Comparison of ENCODE assay signal across 16 mouse cellular contexts in the genomic region with DNA sequence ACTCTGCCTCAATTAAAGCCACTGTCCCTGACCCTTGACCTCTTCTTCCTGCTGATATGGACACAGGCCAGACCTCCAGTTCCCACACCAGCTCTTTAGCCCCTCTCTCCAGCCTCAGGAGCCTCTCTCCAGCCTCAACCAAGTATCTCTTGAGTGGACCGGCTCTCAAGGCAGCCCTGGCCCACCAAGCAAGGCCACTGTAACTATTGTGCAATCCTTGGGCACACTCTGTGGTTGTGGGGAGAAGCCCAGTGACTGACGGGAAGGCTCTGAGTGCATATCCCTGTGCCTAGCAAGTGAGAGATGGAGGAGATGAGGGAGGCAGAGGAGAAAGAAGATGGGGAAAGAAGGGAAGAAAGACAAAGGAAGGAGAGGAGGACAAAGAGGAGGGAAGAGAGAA. TPM values are rescaled to one million over a fixed set of nuclear protein-coding genes. Genes with fewer than 3 reads are reported as not detected.
DNase-seq lines count a peak whose midpoint lies in the region; ATAC-seq and TF ChIP-seq lines count a peak whose summit lies in the region.
"Had no signal": no experiment of that assay in that cellular context is flagged by ENCODE, and none has a peak within 500 bp of the region (broad histone marks: within the 10 kb centered on the region; RNA-seq: fewer than 3 reads in every experiment).

No protein-coding gene starts in this region.

- TF ChIP-seq CTCF in thymus, adult 2 months (IDR thresholded peaks at IDR 0.05; ENCODE audit: borderline replicate concordance, control insufficient read depth, extremely low read depth, insufficient read depth, low read length, poor library complexity): no peak
- TF ChIP-seq CTCF in lung, postnatal 0 days (IDR thresholded peaks at IDR 0.05): no peak

- no peaks in the 10 kb centered on the region for H3K36me3 ChIP-seq in thymus, adult 2 months (ENCODE audit: control insufficient read depth, insufficient read depth, low read length)
- H3K36me3 ChIP-seq in lung, postnatal 0 days (ENCODE audit: insufficient read depth, low read length): no peaks in the 10 kb centered on the region
- no peaks in the 10 kb centered on the region for H3K36me3 ChIP-seq in kidney, embryonic 14.5 days (ENCODE audit: control insufficient read depth, insufficient read depth, low read length)
- H3K36me3 ChIP-seq: lung, embryonic 15.5 days had no signal

- DNase-seq in adrenal gland, postnatal 14 days: peak; percentile 65
- no peak for DNase-seq in adrenal gland, adult 8-10 months
- no peak for DNase-seq in thymus, adult 2 months
- no peak for DNase-seq in thymus, postnatal 10 days (ENCODE audit: low spot score in 2 of 2)
- DNase-seq in lung, postnatal 0 days (ENCODE audit: low spot score): peak; percentile 42
- DNase-seq in right cerebral cortex, postnatal 36 days (ENCODE audit: low spot score in 2 of 2): no peak
- DNase-seq: B cell, adult 2 months; cerebellum, adult 9-11 months; heart, postnatal 4 days; thymus, postnatal 14 days had no signal

- WGBS in thymus, adult 2 months: 59% methylated on average over 2 of the region's 2 CpGs
- 52% methylated on average over 2 of the region's 2 CpGs for WGBS in lung, postnatal 0 days
- WGBS in kidney, embryonic 14.5 days: 90% methylated on average over 2 of the region's 2 CpGs

- no peak overlapping the region for H3K4me2 ChIP-seq in lung, postnatal 0 days (replicated peaks; ENCODE audit: low read depth, low read length)
- H3K4me2 ChIP-seq in kidney, embryonic 14.5 days (replicated peaks; ENCODE audit: low read depth, low read length): no peak overlapping the region
- H3K4me2 ChIP-seq: lung, embryonic 15.5 days had no signal

- H3K9me3 ChIP-seq in lung, postnatal 0 days (ENCODE audit: low read length): no peaks in the 10 kb centered on the region
- H3K9me3 ChIP-seq in kidney, embryonic 14.5 days (ENCODE audit: control insufficient read depth, low read length): no peaks in the 10 kb centered on the region
- H3K9me3 ChIP-seq: lung, embryonic 15.5 days had no signal

- TF ChIP-seq EP300 in lung, postnatal 0 days (IDR thresholded peaks at IDR 0.05): no peak

- H3K4me1 ChIP-seq in thymus, adult 2 months (replicated peaks; ENCODE audit: control insufficient read depth, insufficient read depth, low read length): peaks cover 4% of the 10 kb centered on the region; the same call in 1 of the 2 replicates
- H3K4me1 ChIP-seq in lung, postnatal 0 days (ENCODE audit: insufficient read depth, low read depth, low read length): no peaks in the 10 kb centered on the region
- H3K4me1 ChIP-seq in kidney, embryonic 14.5 days (ENCODE audit: control insufficient read depth, insufficient read depth, low read length): no peaks in the 10 kb centered on the region
- H3K4me1 ChIP-seq: lung, embryonic 15.5 days had no signal

- H3K27me3 ChIP-seq in thymus, adult 2 months (ENCODE audit: control insufficient read depth, insufficient read depth, low read length): no peaks in the 10 kb centered on the region
- H3K27me3 ChIP-seq in lung, postnatal 0 days (replicated peaks; ENCODE audit: insufficient read depth, low read length): no peaks in the 10 kb centered on the region
- H3K27me3 ChIP-seq in kidney, embryonic 14.5 days (ENCODE audit: control insufficient read depth, insufficient read depth, low read length): no peaks in the 10 kb centered on the region
- H3K27me3 ChIP-seq: lung, embryonic 15.5 days had no signal

- peak overlapping the region; percentile 5; the same call in 1 of the 2 replicates for H3K4me3 ChIP-seq in thymus, adult 2 months (ENCODE audit: control insufficient read depth, insufficient read depth, low read length)
- H3K4me3 ChIP-seq in lung, postnatal 0 days (ENCODE audit: low read depth, low read length): no peak overlapping the region
- H3K4me3 ChIP-seq in kidney, embryonic 14.5 days (ENCODE audit: low read length): no peak overlapping the region
- H3K4me3 ChIP-seq: heart, adult 2 months; lung, embryonic 15.5 days had no signal

- TF ChIP-seq POLR2A in thymus, adult 2 months (IDR thresholded peaks at IDR 0.05; ENCODE audit: control insufficient read depth, extremely low read depth, insufficient read depth, low read length, poor library complexity): no peak

- H3K27ac ChIP-seq in thymus, adult 2 months (ENCODE audit: control insufficient read depth, insufficient read depth, low read length): no peak overlapping the region
- no peak overlapping the region for H3K27ac ChIP-seq in lung, postnatal 0 days (ENCODE audit: low read length)
- H3K27ac ChIP-seq in kidney, embryonic 14.5 days (ENCODE audit: low read depth, low read length): no peak overlapping the region
- H3K27ac ChIP-seq: heart, adult 2 months; lung, embryonic 15.5 days had no signal

- ATAC-seq in lung, postnatal 0 days: peak; percentile 48; the same call in 1 of the 2 replicates
- no peak for ATAC-seq in kidney, embryonic 14.5 days (ENCODE audit: low FRiP score, low TSS enrichment)
- no peak for ATAC-seq in cerebellum, adult (ENCODE audit: insufficient number of reproducible peaks, low FRiP score, low TSS enrichment)
- ATAC-seq: forebrain, embryonic 16.5 days; intestine, postnatal 0 days had no signal

- H3K9ac ChIP-seq in lung, postnatal 0 days (replicated peaks; ENCODE audit: low read depth): no peak overlapping the region
- no peak overlapping the region for H3K9ac ChIP-seq in kidney, embryonic 14.5 days (ENCODE audit: low read depth, low read length)
- H3K9ac ChIP-seq: lung, embryonic 15.5 days had no signal

RNA-seq across cellular contexts. Expression of gene Spi1, which starts 16.0 kb away (rescaled TPM):
- total RNA-seq in adrenal gland, postnatal 14 days (2021): 2.9 and 5.4 TPM in 2 replicates
- total RNA-seq in adrenal gland, adult 8-10 months (2022): 1 to 10 TPM; 6.3 to 9.6 (median 7.9) TPM
- polyA plus RNA-seq in thymus, adult 2 months (2012; rRNA removed): 53.6 and 55.7 TPM in 2 replicates
- polyA plus RNA-seq in lung, postnatal 0 days (2015; fragmentation: Nextera tagmentation; extraction: Ambion mirVana): 23.9 and 24.2 TPM in 2 replicates
- 2.2 and 3.7 TPM in 2 replicates for polyA plus RNA-seq in kidney, embryonic 14.5 days (2014; fragmentation: Nextera tagmentation; extraction: Ambion mirVana)

RNA-seq across cellular contexts. Expression of gene Mybpc3, which starts 19.8 kb away (rescaled TPM):
- 0.15 TPM in 1 of 2 replicates, not detected in the other for total RNA-seq in adrenal gland, postnatal 14 days (2021)
- total RNA-seq in adrenal gland, adult 8-10 months (2022): under 1 TPM; 0.09 to 0.62 (median 0.26) TPM
- polyA plus RNA-seq in thymus, adult 2 months (2012; rRNA removed): 2.4 and 57.9 TPM in 2 replicates
- polyA plus RNA-seq in lung, postnatal 0 days (2015; fragmentation: Nextera tagmentation; extraction: Ambion mirVana): 4.7 and 6.5 TPM in 2 replicates
- not detected in 2 replicates for polyA plus RNA-seq in kidney, embryonic 14.5 days (2014; fragmentation: Nextera tagmentation; extraction: Ambion mirVana)
- polyA plus RNA-seq: forebrain, embryonic 16.5 days; intestine, postnatal 0 days had no signal

RNA-seq across cellular contexts. Expression of gene Slc39a13, which starts 27.9 kb away (rescaled TPM):
- 24.1 and 27.3 TPM in 2 replicates for total RNA-seq in adrenal gland, postnatal 14 days (2021)
- total RNA-seq in adrenal gland, adult 8-10 months (2022): 10 to 100 TPM; 31.4 to 57.3 (median 43.5) TPM
- polyA plus RNA-seq in thymus, adult 2 months (2012; rRNA removed): 45.8 and 59.0 TPM in 2 replicates
- polyA plus RNA-seq in lung, postnatal 0 days (2015; fragmentation: Nextera tagmentation; extraction: Ambion mirVana): 32.6 and 34.4 TPM in 2 replicates
- 31.1 and 32.8 TPM in 2 replicates for polyA plus RNA-seq in kidney, embryonic 14.5 days (2014; fragmentation: Nextera tagmentation; extraction: Ambion mirVana)

RNA-seq across cellular contexts. Expression of gene Psmc3, which starts 44.3 kb away (rescaled TPM):
- 179 and 190 TPM in 2 replicates for total RNA-seq in adrenal gland, postnatal 14 days (2021)
- total RNA-seq in adrenal gland, adult 8-10 months (2022): 100 to 1,000 TPM; 172 to 187 (median 179) TPM
- polyA plus RNA-seq in thymus, adult 2 months (2012; rRNA removed): 103 and 114 TPM in 2 replicates
- 181 and 186 TPM in 2 replicates for polyA plus RNA-seq in lung, postnatal 0 days (2015; fragmentation: Nextera tagmentation; extraction: Ambion mirVana)
- polyA plus RNA-seq in kidney, embryonic 14.5 days (2014; fragmentation: Nextera tagmentation; extraction: Ambion mirVana): 356 and 399 TPM in 2 replicates

Comparison
In these comparisons a context has a peak if more than half of its experiments do, and no peak if none do; other contexts are left out.
1. DNase-seq: peak in adrenal gland, postnatal 14 days (single experiment) and lung, postnatal 0 days (single experiment); none in adrenal gland, adult 8-10 months (single experiment), thymus, adult 2 months (single experiment), thymus, postnatal 10 days (0 of 2) and right cerebral cortex, postnatal 36 days (0 of 2).